Mouse (Mus musculus): Measurements from ENCODE around the gene Abhd8.
A peak's percentile ranks its signal among the peaks of the same experiment; 100 is the strongest.

Abhd8 gene

GRCm38 (mm10) chr8:71478943-71479342, 15.5 kb upstream of the Abhd8 start:
- no peak for DNase-seq (ENCODE audit: low read depth, low spot score)

- DNase-seq (ENCODE audit: low read depth, low spot score) = no peak
Measured at GRCm38 (mm10) chr8:71477196-71477845, 13.9 kb upstream of the Abhd8 start.

GRCm38 (mm10) chr8:71476099-71476940, 12.9 kb upstream of the Abhd8 start:
- DNase-seq (ENCODE audit: low read depth, low spot score) = peak; percentile 54

- DNase-seq (ENCODE audit: low read depth, low spot score) = no peak
Measured at GRCm38 (mm10) chr8:71475702-71476075, 12.2 kb upstream of the Abhd8 start.

- DNase-seq (ENCODE audit: low read depth, low spot score) = no peak
Measured at GRCm38 (mm10) chr8:71474785-71475701, 11.6 kb upstream of the Abhd8 start.

GRCm38 (mm10) chr8:71474344-71474743, 10.9 kb upstream of the Abhd8 start:
- no peak for DNase-seq (ENCODE audit: low read depth, low spot score)

- no peak for DNase-seq (ENCODE audit: low read depth, low spot score)
Measured at GRCm38 (mm10) chr8:71472601-71473386, 9.3 kb upstream of the Abhd8 start.

- no peak for DNase-seq (ENCODE audit: low read depth, low spot score)
Measured at GRCm38 (mm10) chr8:71471861-71472260, 8.4 kb upstream of the Abhd8 start.

- DNase-seq (ENCODE audit: low read depth, low spot score) = no peak
Measured at GRCm38 (mm10) chr8:71470913-71471255, 7.4 kb upstream of the Abhd8 start.

- no peak for DNase-seq (ENCODE audit: low read depth, low spot score)
Measured at GRCm38 (mm10) chr8:71470146-71470912, 6.9 kb upstream of the Abhd8 start.

- DNase-seq (ENCODE audit: low read depth, low spot score) = peak; percentile 33
Measured at GRCm38 (mm10) chr8:71469411-71469810, 6.0 kb upstream of the Abhd8 start.

- DNase-seq (ENCODE audit: low read depth, low spot score) = peak; percentile 95
Measured at GRCm38 (mm10) chr8:71468916-71469315, 5.5 kb upstream of the Abhd8 start, which contains the start of gene Dda1. Gene Dda1, plus strand, starts transcription at chr8:71469199.

- no peak for DNase-seq (ENCODE audit: low read depth, low spot score)
Measured at GRCm38 (mm10) chr8:71468001-71468400, 4.5 kb upstream of the Abhd8 start.

- DNase-seq (ENCODE audit: low read depth, low spot score) = no peak
Measured at GRCm38 (mm10) chr8:71467201-71467600, 3.7 kb upstream of the Abhd8 start.

- DNase-seq (ENCODE audit: low read depth, low spot score) = no peak
Measured at GRCm38 (mm10) chr8:71466198-71466597, 2.7 kb upstream of the Abhd8 start.

- DNase-seq (ENCODE audit: low read depth, low spot score) = no peak
Measured at GRCm38 (mm10) chr8:71465733-71466132, 2.3 kb upstream of the Abhd8 start.

GRCm38 (mm10) chr8:71464513-71465500, 1.4 kb upstream of the Abhd8 start, which contains the start of gene Mrpl34:
Gene Mrpl34, plus strand, starts transcription at chr8:71464959.
- DNase-seq (ENCODE audit: low read depth, low spot score) = peak; percentile 99

- no peak for DNase-seq (ENCODE audit: low read depth, low spot score)
Measured at GRCm38 (mm10) chr8:71462786-71463185, 669 bp downstream of the Abhd8 start.

- DNase-seq (ENCODE audit: low read depth, low spot score) = no peak
Measured at GRCm38 (mm10) chr8:71462191-71462590, 1.3 kb downstream of the Abhd8 start.

Measured in retina, postnatal 7 days (tissue).